Mouse (Mus musculus): ENCODE results near the gene Gm20388.

- TF ChIP-seq CTCF (IDR thresholded peaks at IDR 0.05; ENCODE audit: low read depth, low read length) (no peak), EP300 (IDR thresholded peaks at IDR 0.05; ENCODE audit: insufficient read depth, low read depth, low read length) (no peak)
Observed at GRCm38 (mm10) chr8:120547562-120547961, 636.9 kb downstream of the Gm20388 start.

Measured in ES-Bruce4 (cell line).